Mouse (Mus musculus) CH12.LX (cell line): ENCODE results near the gene Rp9. TPM values are rescaled to one million over a fixed set of nuclear protein-coding genes. Genes with fewer than 3 reads are reported as not detected.

ENCODE experiments used
- DNase-seq: peaks from one replicate; pipeline ENCODE4 v3.0.0-alpha.2; 2013; ENCODE audit errors: extremely low read depth
- H3K27ac ChIP-seq: 2 replicates; pipeline ENCODE4 v1.5.1; 2012; ENCODE audit warnings: low read depth, mild to moderate bottlenecking, control low read depth, moderate library complexity; ENCODE audit not compliant: insufficient read depth
- H3K27me3 ChIP-seq: replicated peaks from 2 replicates; pipeline ENCODE3; 2012; ENCODE audit warnings: inconsistent platforms
- H3K36me3 ChIP-seq, 2 experiments: replicated peaks in 1 of 2; 2 replicates each; pipeline versions ENCODE3 to v1.6.1; 2012; ENCODE audit warnings: inconsistent platforms in 1 of 2, low read length in 1 of 2, mild to moderate bottlenecking in 1 of 2, mixed read lengths in 1 of 2, moderate library complexity in 1 of 2; ENCODE audit not compliant: control insufficient read depth in 1 of 2, insufficient read depth in 1 of 2
- H3K4me1 ChIP-seq, 2 experiments: 2 replicates each; pipeline ENCODE4 v1.6.1; 2012; ENCODE audit warnings: inconsistent platforms in 1 of 2, moderate library complexity in 1 of 2; ENCODE audit not compliant: insufficient read depth in 2 of 2, control insufficient read depth in 1 of 2
- H3K4me2 ChIP-seq: 2 replicates; pipeline ENCODE4 v1.6.1; 2012; ENCODE audit warnings: low read depth, mild to moderate bottlenecking, control low read depth; ENCODE audit not compliant: poor library complexity, insufficient read depth, severe bottlenecking
- H3K4me3 ChIP-seq, 3 experiments: fragments of 150-350 bp in 1 of 3; sonication (generic) in 1 of 3; replicated peaks in 1 of 3; 2 replicates each; pipeline versions ENCODE3 to v1.5.1; 2011 to 2012; ENCODE audit warnings: low read depth in 2 of 3, low read length in 2 of 3, mild to moderate bottlenecking in 2 of 3, moderate library complexity in 2 of 3, control low read depth in 1 of 3, improper control_type of control experiment in 1 of 3, inconsistent platforms in 1 of 3, mixed read lengths in 1 of 3; ENCODE audit not compliant: poor library complexity in 1 of 3
- H3K79me2 ChIP-seq: replicated peaks from 2 replicates; pipeline ENCODE4 v1.6.1; 2012; ENCODE audit warnings: mild to moderate bottlenecking, moderate library complexity; ENCODE audit not compliant: control insufficient read depth, poor library complexity, insufficient read depth, severe bottlenecking; ENCODE audit errors: extremely low read depth
- H3K9ac ChIP-seq: 2 replicates; pipeline ENCODE4 v1.6.1; 2012; ENCODE audit warnings: low read depth, mild to moderate bottlenecking, control low read depth, moderate library complexity; ENCODE audit not compliant: insufficient read depth
- H3K9me3 ChIP-seq: replicated peaks from 2 replicates; pipeline ENCODE3; 2012; ENCODE audit warnings: low read length, inconsistent platforms, mixed read lengths
- BHLHE40 ChIP-seq: IDR thresholded peaks from 2 replicates; pipeline ENCODE4 v1.6.1; 2011; ENCODE audit warnings: mild to moderate bottlenecking, low read depth, low read length, improper control_type of control experiment
- CHD1 ChIP-seq: IDR thresholded peaks from 2 replicates; pipeline ENCODE4 v1.6.1; 2012; ENCODE audit warnings: low read depth, low read length, improper control_type of control experiment, inconsistent platforms
- CTCF ChIP-seq, 2 experiments: IDR thresholded peaks in 1 of 2; conservative IDR thresholded peaks in 1 of 2; 2 replicates each; pipeline ENCODE4 v1.5.1; 2011 to 2012; ENCODE audit warnings: low read depth in 2 of 2, low read length in 2 of 2, improper control_type of control experiment in 1 of 2, inconsistent platforms in 1 of 2, mild to moderate bottlenecking in 1 of 2, moderate library complexity in 1 of 2
- ELF1 ChIP-seq: IDR thresholded peaks from 2 replicates; pipeline ENCODE4 v1.6.1; 2014; ENCODE audit warnings: low read depth, mild to moderate bottlenecking, inconsistent platforms, low read length, improper control_type of control experiment
- IRF4 ChIP-seq: IDR thresholded peaks from 2 replicates; pipeline ENCODE4 v1.6.1; 2014; ENCODE audit warnings: low read depth, mild to moderate bottlenecking, inconsistent platforms, low read length, improper control_type of control experiment
- KAT2A ChIP-seq: IDR thresholded peaks from 2 replicates; pipeline ENCODE4 v1.6.1; 2012; ENCODE audit warnings: low read length, improper control_type of control experiment, inconsistent platforms; ENCODE audit not compliant: insufficient replicate concordance
- MAFK ChIP-seq: IDR thresholded peaks from 2 replicates; pipeline ENCODE4 v1.6.1; 2011; ENCODE audit warnings: low read length, improper control_type of control experiment; ENCODE audit not compliant: insufficient replicate concordance
- MAX ChIP-seq: IDR thresholded peaks from 2 replicates; pipeline ENCODE4 v1.6.1; 2011; ENCODE audit warnings: low read length, improper control_type of control experiment
- MAZ ChIP-seq: IDR thresholded peaks from 2 replicates; pipeline ENCODE4 v1.6.1; 2012; ENCODE audit warnings: low read depth, mild to moderate bottlenecking, inconsistent platforms, low read length, improper control_type of control experiment, moderate library complexity
- MXI1 ChIP-seq: IDR thresholded peaks from 2 replicates; pipeline ENCODE4 v1.6.1; 2011; ENCODE audit warnings: mild to moderate bottlenecking, low read depth, low read length, improper control_type of control experiment
- POLR2A ChIP-seq: IDR thresholded peaks from 2 replicates; pipeline ENCODE4 v1.6.1; 2011; ENCODE audit warnings: low read depth, mild to moderate bottlenecking, improper control_type of control experiment, low read length
- POLR2AphosphoS2 ChIP-seq: IDR thresholded peaks from 2 replicates; pipeline ENCODE4 v1.6.1; 2011; ENCODE audit warnings: low read depth, low read length, improper control_type of control experiment
- RCOR1 ChIP-seq: conservative IDR thresholded peaks from 2 replicates; pipeline ENCODE4 v1.6.1; 2012; ENCODE audit warnings: low read depth, mild to moderate bottlenecking, inconsistent platforms, low read length, improper control_type of control experiment
- SIN3A ChIP-seq: IDR thresholded peaks from 2 replicates; pipeline ENCODE4 v1.6.1; 2012; ENCODE audit warnings: low read length, improper control_type of control experiment, inconsistent platforms
- UBTF ChIP-seq: IDR thresholded peaks from 2 replicates; pipeline ENCODE4 v1.6.1; 2012; ENCODE audit warnings: low read depth, mild to moderate bottlenecking, inconsistent platforms, low read length, improper control_type of control experiment, moderate library complexity
- USF2 ChIP-seq: conservative IDR thresholded peaks from 2 replicates; pipeline ENCODE4 v1.6.1; 2011; ENCODE audit warnings: low read depth, low read length, improper control_type of control experiment
- ZC3H11A ChIP-seq: IDR thresholded peaks from 2 replicates; pipeline ENCODE4 v1.6.1; 2012; ENCODE audit warnings: low read depth, mild to moderate bottlenecking, inconsistent platforms, low read length, improper control_type of control experiment
- ZMIZ1 ChIP-seq: IDR thresholded peaks from 2 replicates; pipeline ENCODE4 v1.6.1; 2012; ENCODE audit warnings: low read depth, mild to moderate bottlenecking, inconsistent platforms, low read length, improper control_type of control experiment
- ZNF384 ChIP-seq: IDR thresholded peaks from 2 replicates; pipeline ENCODE4 v1.6.1; 2012; ENCODE audit warnings: low read depth, low read length, improper control_type of control experiment, inconsistent platforms
- dilution Hi-C: fragments of 300-500 bp; cut with MboI; formaldehyde crosslinking; loops from 2 replicates; pipeline ENCODE4 v1.14.3; 2020; ENCODE audit warnings: low sequenced_read_pairs; ENCODE audit not compliant: extremely low pct_unique_long_range_greater_than_20kb, extremely low pct_ligation_motif_present
- in situ Hi-C: fragments of 300-500 bp; cut with MboI; formaldehyde crosslinking; loops from 3 replicates; pipeline ENCODE4 v1.14.3; 2019; ENCODE audit warnings: low sequenced_read_pairs, low pct_ligation_motif_present, low pct_unique_long_range_greater_than_20kb, mixed read lengths
- polyA plus RNA-seq: library from polyadenylated mRNA; unstranded; fragments of >175 nt; gene quantifications from 2 replicates; pipeline ENCODE4 v1.2.1, GENCODE M21; 2012; ENCODE audit warnings: low read depth; ENCODE audit not compliant: insufficient read length
- total RNA-seq, 2 experiments: library from RNA; depleted of rRNA; stranded (reverse); fragments of 300-350 nt in 1 of 2; fragments of >200 nt in 1 of 2; gene quantifications; 2 replicates each; pipeline ENCODE4 v1.2.3; 2012 to 2014

Rp9 gene
- total and polyA plus RNA-seq, 3 experiments = 64.2 to 86.9 (median 85.0) TPM

DNA sequence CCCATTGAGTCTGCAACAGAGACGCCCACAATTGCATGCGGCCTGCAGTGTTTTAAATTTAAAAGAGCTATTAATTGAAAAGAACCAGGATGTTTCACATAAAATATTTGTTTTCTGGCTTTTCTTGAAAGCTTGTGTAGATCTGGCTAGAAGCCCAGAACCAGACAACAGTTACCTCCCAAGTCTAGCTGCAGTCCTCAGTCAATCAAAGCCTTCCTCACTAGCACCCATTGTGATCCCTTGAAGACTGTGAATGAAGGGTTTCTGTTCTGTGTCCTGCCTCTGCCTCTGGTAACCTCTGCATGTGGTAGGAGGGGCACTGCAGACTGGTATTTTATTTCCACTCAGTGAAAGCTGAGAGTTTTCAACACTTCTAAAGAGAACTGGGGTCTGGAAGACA lies 33.4 kb upstream of the Rp9 start:
- Histone ChIP-seq H3K9ac (no peak overlapping the region), H3K79me2 (no peaks in the 10 kb centered on the region), H3K27me3 (no peaks in the 10 kb centered on the region), H3K36me3 (peaks cover 5 to 8% of the 10 kb centered on the region in 2 experiments), H3K27ac (no peak overlapping the region), H3K9me3 (no peaks in the 10 kb centered on the region), H3K4me2 (no peak overlapping the region), H3K4me1 (peaks cover 2 to 4% of the 10 kb centered on the region in 2 experiments; a peak in 2 of 4 replicates), H3K4me3 (no peak overlapping the region)
- DNase-seq = no peak
- in situ Hi-C loops = no loop called here
- TF ChIP-seq ZC3H11A = no peak
- no peak for TF ChIP-seq MAFK
- no peak for TF ChIP-seq CHD1
- no peak for TF ChIP-seq UBTF
- no peak for TF ChIP-seq POLR2A
- TF ChIP-seq MAX = no peak
- no peak for TF ChIP-seq BHLHE40
- no peak for TF ChIP-seq SIN3A
- TF ChIP-seq IRF4 = no peak
- no peak for TF ChIP-seq ZNF384
- TF ChIP-seq ZMIZ1 = no peak
- no peak for TF ChIP-seq MAZ
- TF ChIP-seq MXI1 = no peak
- TF ChIP-seq USF2 = no peak
- TF ChIP-seq RCOR1 = no peak
- no peak for TF ChIP-seq POLR2AphosphoS2
- dilution Hi-C loops = no loop called here

- DNase-seq = no peak
- no peak overlapping the region for H3K27ac ChIP-seq
- TF ChIP-seq CTCF (conservative IDR thresholded peaks at IDR 0.05 in 1 of 2, IDR thresholded peaks at IDR 0.05 in 1 of 2; ENCODE audit: low read depth in 2 of 2, low read length in 2 of 2) = no peak
- TF ChIP-seq KAT2A = no peak
- no peak for TF ChIP-seq ELF1
- TF ChIP-seq POLR2A = no peak
- H3K9me3 ChIP-seq = peaks cover 3% of the 10 kb centered on the region
- in situ Hi-C loops = no loop called here
- no peak overlapping the region for H3K4me3 ChIP-seq
- H3K79me2 ChIP-seq = no peaks in the 10 kb centered on the region
- no peak overlapping the region for H3K9ac ChIP-seq
- H3K4me2 ChIP-seq = no peak overlapping the region
- dilution Hi-C loops = no loop called here
- H3K4me1 ChIP-seq = peaks cover 0 to 2% of the 10 kb centered on the region in 2 experiments; a peak in 1 of 4 replicates
- H3K36me3 ChIP-seq = peaks cover 5 to 6% of the 10 kb centered on the region in 2 experiments
- no peaks in the 10 kb centered on the region for H3K27me3 ChIP-seq
Measured at GRCm38 (mm10) chr9:22497021-22497767, 27.7 kb upstream of the Rp9 start.
